Mouse (Mus musculus) kidney, postnatal 36 days (tissue): ENCODE data around the gene Prol1.
A peak's percentile ranks its signal among the peaks of the same experiment; 100 is the strongest.
"Not testable (repeated sequence)": the region's sequence is repeated elsewhere in the genome, so short reads cannot be mapped to it uniquely, and the experiment has no call there.

ENCODE experiments used
- DNase-seq, 2 experiments: peaks; one replicate each; pipeline ENCODE4 v3.0.0; 2021 to 2022; ENCODE audit warnings: mixed read lengths in 2 of 2

The Prol1 gene

GRCm38 (mm10) chr5:88317012-88317411 lies at the start of gene Prol1:
Prol1 (plus strand) TSS chr5:88317312.
- DNase-seq = no peak

GRCm38 (mm10) chr5:88268619-88269018 lies 48.5 kb upstream of the Prol1 start, which contains the start of gene Gm7714:
Gm7714 (plus strand) TSS chr5:88268919.
- DNase-seq = no peak

- not testable (repeated sequence) for DNase-seq
These were observed 5.8 kb upstream of the Prol1 start for GRCm38 (mm10) chr5:88311307-88311706.

- DNase-seq = not testable (repeated sequence)
These were observed 31.4 kb downstream of the Prol1 start for GRCm38 (mm10) chr5:88348533-88348932.

- DNase-seq = peak; percentile 23 to 61
These were observed 47.7 kb downstream of the Prol1 start for GRCm38 (mm10) chr5:88364768-88365167.

- no peak for DNase-seq
These were observed 49.8 kb downstream of the Prol1 start for GRCm38 (mm10) chr5:88366886-88367285.

- no peak for DNase-seq
These were observed 53.6 kb downstream of the Prol1 start for GRCm38 (mm10) chr5:88370578-88371232.

GRCm38 (mm10) chr5:88372563-88372962 lies 55.5 kb downstream of the Prol1 start:
- DNase-seq = no peak

GRCm38 (mm10) chr5:88375808-88376207 lies 58.7 kb downstream of the Prol1 start, which contains the start of gene Amtn:
Amtn (plus strand) TSS chr5:88376108.
- DNase-seq = no peak
